Mouse (Mus musculus) urinary bladder, postnatal 36 days (tissue): ENCODE data around the gene Chsy1.
"Not testable (repeated sequence)": the region's sequence is repeated elsewhere in the genome, so short reads cannot be mapped to it uniquely, and the experiment has no call there.

Source experiments
- DNase-seq, 2 experiments: peaks; one replicate each; pipeline ENCODE4 v3.0.0; 2022; ENCODE audit warnings: low spot score in 2 of 2, mixed read lengths in 1 of 2

The Chsy1 gene

GRCm38 (mm10) chr7:66176256-66176655 lies 66.9 kb downstream of the Chsy1 start:
- no peak for DNase-seq

GRCm38 (mm10) chr7:66176929-66177328 lies 67.6 kb downstream of the Chsy1 start:
- no peak for DNase-seq

GRCm38 (mm10) chr7:66178101-66178500 lies 68.8 kb downstream of the Chsy1 start:
- DNase-seq: no peak

GRCm38 (mm10) chr7:66179120-66179581 lies 69.8 kb downstream of the Chsy1 start:
- peak in 1 of 2 experiments; percentile 35 for DNase-seq

- no peak for DNase-seq
These were observed 70.4 kb downstream of the Chsy1 start for GRCm38 (mm10) chr7:66179711-66180110.

GRCm38 (mm10) chr7:66180260-66180659 lies 70.9 kb downstream of the Chsy1 start:
- no peak for DNase-seq

GRCm38 (mm10) chr7:66180711-66181365 lies 71.5 kb downstream of the Chsy1 start:
- no peak for DNase-seq

GRCm38 (mm10) chr7:66182075-66182715 lies 72.9 kb downstream of the Chsy1 start:
- DNase-seq: no peak

GRCm38 (mm10) chr7:66183404-66183803 lies 74.1 kb downstream of the Chsy1 start:
- no peak for DNase-seq

GRCm38 (mm10) chr7:66184026-66184425 lies 74.7 kb downstream of the Chsy1 start:
- DNase-seq: no peak

GRCm38 (mm10) chr7:66185370-66185769 lies 76.1 kb downstream of the Chsy1 start:
- DNase-seq: no peak

GRCm38 (mm10) chr7:66187581-66188231 lies 78.4 kb downstream of the Chsy1 start:
- DNase-seq: no peak

GRCm38 (mm10) chr7:66190385-66190784 lies 81.1 kb downstream of the Chsy1 start:
- DNase-seq: not testable (repeated sequence)

GRCm38 (mm10) chr7:66194511-66194910 lies 85.2 kb downstream of the Chsy1 start:
- DNase-seq: no peak

GRCm38 (mm10) chr7:66195881-66196280 lies 86.6 kb downstream of the Chsy1 start:
- DNase-seq: no peak

- DNase-seq: no peak
These were observed 87.5 kb downstream of the Chsy1 start for GRCm38 (mm10) chr7:66196609-66197445.

GRCm38 (mm10) chr7:66198416-66198815 lies 89.1 kb downstream of the Chsy1 start:
- no peak for DNase-seq

GRCm38 (mm10) chr7:66199391-66199831 lies 90.1 kb downstream of the Chsy1 start:
- DNase-seq: peak in 1 of 2 experiments; percentile 51

GRCm38 (mm10) chr7:66200383-66200782 lies 91.1 kb downstream of the Chsy1 start:
- DNase-seq: no peak

- DNase-seq: no peak
These were observed 91.6 kb downstream of the Chsy1 start for GRCm38 (mm10) chr7:66200791-66201450.

- no peak for DNase-seq
These were observed 92.3 kb downstream of the Chsy1 start for GRCm38 (mm10) chr7:66201657-66202056.
